Mouse (Mus musculus) gastrocnemius, postnatal 14 days (tissue): ENCODE data around the gene Nsd1. TPM values are rescaled to one million over a fixed set of nuclear protein-coding genes. Genes with fewer than 3 reads are reported as not detected.
A peak's percentile ranks its signal among the peaks of the same experiment; 100 is the strongest.

Experiments
- DNase-seq: peaks from one replicate; pipeline ENCODE4 v3.0.0; 2021; ENCODE audit warnings: mixed read lengths
- intact Hi-C: fragments of 180-260 bp; cut with DNase I; formaldehyde crosslinking; loops from one replicate; pipeline ENCODE4 v1.15.1; 2025; ENCODE audit warnings: low total_unique reads
- total RNA-seq, 2 experiments: library from RNA; stranded (reverse); gene quantifications; 2 replicates each; pipeline ENCODE4 v1.2.3; 2021

The Nsd1 gene
- total RNA-seq, 2 experiments from 2014 or later: 55.6 to 59.2 TPM

- intact Hi-C loops: no loop called here
- DNase-seq: no peak
These were observed 21.1 kb downstream of the Nsd1 start for GRCm38 (mm10) chr13:55230701-55231100.

- intact Hi-C loops: no loop called here
- no peak for DNase-seq
These were observed 33.6 kb downstream of the Nsd1 start for GRCm38 (mm10) chr13:55243205-55243604.

- intact Hi-C loops: no loop called here
- no peak for DNase-seq
These were observed 37.9 kb downstream of the Nsd1 start for GRCm38 (mm10) chr13:55247293-55248030.

GRCm38 (mm10) chr13:55249246-55249645 lies 39.7 kb downstream of the Nsd1 start:
- no peak for DNase-seq
- intact Hi-C loops: no loop called here

DNA sequence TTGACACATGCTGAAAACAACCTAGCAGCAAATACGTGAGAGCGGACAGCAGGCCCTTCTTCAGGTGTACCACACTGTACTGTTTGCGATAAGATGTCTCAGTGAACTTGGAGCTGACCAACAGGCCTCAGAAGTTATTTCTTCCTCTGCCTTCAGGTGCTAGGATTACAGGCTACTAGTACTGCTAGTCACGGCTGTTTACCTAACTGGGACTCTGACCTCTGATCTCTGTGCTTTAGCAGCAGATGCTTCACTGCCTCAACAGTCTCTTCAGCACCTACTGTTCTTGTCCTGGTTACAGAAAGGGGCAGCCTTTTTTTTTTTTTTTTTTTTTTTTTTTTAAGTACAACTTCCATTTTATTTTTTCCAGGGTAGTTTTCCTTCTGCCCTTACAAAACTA lies 43.2 kb downstream of the Nsd1 start:
- DNase-seq: no peak
- intact Hi-C loops: no loop called here

GRCm38 (mm10) chr13:55255052-55255652 lies 45.6 kb downstream of the Nsd1 start:
- intact Hi-C loops: no loop called here
- DNase-seq: no peak

- DNase-seq: no peak
- intact Hi-C loops: no loop called here
These were observed 49.1 kb downstream of the Nsd1 start for GRCm38 (mm10) chr13:55258651-55259050.

DNA sequence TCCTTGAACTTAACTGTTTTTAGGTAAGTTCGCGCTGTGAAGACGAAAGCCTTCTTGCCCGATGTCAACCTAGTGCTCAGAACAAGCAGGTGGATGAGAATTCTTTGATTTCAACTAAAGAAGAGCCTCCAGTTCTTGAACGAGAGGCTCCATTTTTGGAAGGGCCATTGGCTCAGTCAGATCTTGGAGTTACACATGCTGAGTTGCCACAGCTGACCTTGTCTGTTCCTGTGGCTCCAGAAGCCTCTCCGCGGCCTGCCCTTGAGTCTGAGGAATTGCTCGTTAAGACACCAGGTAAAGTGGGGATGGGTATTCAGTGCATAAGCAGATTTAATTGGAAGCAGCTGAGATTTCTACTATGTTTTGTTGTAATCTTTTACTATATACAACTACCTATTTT lies 51.9 kb downstream of the Nsd1 start:
- DNase-seq: no peak
- intact Hi-C loops: no loop called here

GRCm38 (mm10) chr13:55262096-55262495 lies 52.5 kb downstream of the Nsd1 start:
- intact Hi-C loops: no loop called here
- DNase-seq: no peak

- DNase-seq: peak; percentile 3
- intact Hi-C loops: no loop called here
These were observed 67.6 kb downstream of the Nsd1 start for GRCm38 (mm10) chr13:55277203-55277602.

DNA sequence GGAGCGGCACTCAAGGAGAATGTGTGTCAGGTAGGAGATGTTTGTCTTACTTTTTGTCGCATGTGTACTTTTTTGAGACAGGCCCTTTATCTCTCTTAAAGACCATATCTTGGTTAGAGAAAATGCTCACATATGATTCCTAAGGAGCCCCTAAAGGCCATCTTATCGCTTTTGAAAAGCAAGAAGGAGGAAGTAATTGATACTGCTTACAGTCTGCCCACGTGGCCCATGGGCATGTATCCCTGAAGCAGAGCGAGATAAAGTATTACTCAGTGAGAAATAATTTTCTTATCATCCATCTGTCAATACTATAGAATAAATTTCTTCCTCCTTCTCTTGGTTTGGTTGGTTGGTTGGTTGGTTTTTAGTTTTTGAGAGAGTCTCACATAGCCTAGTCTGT lies 68.1 kb downstream of the Nsd1 start:
- DNase-seq: no peak
- intact Hi-C loops: no loop called here

- DNase-seq: no peak
- intact Hi-C loops: no loop called here
These were observed 79.3 kb downstream of the Nsd1 start for GRCm38 (mm10) chr13:55288854-55289253.

GRCm38 (mm10) chr13:55296760-55297159 lies 87.2 kb downstream of the Nsd1 start:
- intact Hi-C loops: no loop called here

GRCm38 (mm10) chr13:55300913-55301312 lies 91.3 kb downstream of the Nsd1 start:
- no peak for DNase-seq
- intact Hi-C loops: no loop called here

More at GRCm38 (mm10) chr13:55296760-55297159, 87.2 kb downstream of the Nsd1 start:
- no peak for DNase-seq

- intact Hi-C loops: no loop called here
- DNase-seq: no peak
These were observed 102.5 kb downstream of the Nsd1 start for GRCm38 (mm10) chr13:55312028-55312630.

- intact Hi-C loops: no loop called here
- DNase-seq: no peak
These were observed 103.5 kb downstream of the Nsd1 start for GRCm38 (mm10) chr13:55313051-55313450.

DNA sequence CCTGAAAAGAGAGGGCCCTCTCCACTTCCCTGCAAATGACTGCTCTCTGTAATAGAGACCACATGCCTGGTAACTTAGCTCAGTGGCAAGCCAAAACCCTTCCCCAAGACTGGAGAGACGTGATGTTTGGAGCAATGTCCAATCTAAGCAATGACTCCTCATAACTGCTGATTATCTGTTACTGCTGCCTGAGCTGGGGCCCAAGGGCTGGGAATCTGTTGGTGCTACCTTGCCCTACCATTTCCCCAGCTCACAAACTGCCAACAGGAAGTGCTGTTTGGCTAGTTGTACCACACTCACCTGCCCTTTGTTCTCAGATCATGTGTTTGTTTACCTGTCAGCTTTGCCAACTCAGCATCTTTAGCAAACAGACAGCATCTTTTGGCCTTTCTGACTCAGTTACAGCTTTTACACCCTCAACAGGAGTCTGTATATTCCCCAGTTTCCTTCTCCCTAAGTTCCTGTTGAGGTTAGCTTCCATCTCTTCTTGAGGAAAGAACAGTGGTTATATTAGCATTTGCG lies 105.4 kb downstream of the Nsd1 start:
- intact Hi-C loops: no loop called here
- no peak for DNase-seq

DNA sequence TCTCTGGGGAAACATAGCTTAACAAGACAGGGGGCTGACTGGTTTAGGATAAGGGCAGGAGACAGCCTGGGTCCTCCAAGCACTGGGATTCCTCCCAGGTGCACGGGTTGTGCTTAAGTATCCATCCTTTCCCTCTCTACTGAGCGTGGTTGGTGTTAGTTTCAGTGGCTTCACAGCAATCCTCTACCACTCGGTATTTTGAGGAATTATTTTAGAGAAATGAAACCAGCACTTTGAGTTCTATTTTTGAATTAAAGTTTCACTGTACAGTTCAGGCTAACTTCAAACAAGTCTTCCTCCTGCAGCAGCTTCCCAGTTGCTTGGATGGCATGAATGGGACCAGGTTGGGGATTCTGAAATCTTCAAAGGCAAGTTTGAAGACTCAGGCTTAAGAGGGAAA lies 108.8 kb downstream of the Nsd1 start:
- no peak for DNase-seq
- intact Hi-C loops: no loop called here

GRCm38 (mm10) chr13:55319931-55320533 lies 110.5 kb downstream of the Nsd1 start, which contains the start of gene Prelid1:
TSS of gene Prelid1 (plus strand) at chr13:55320500.
- intact Hi-C loops: no loop called here
- DNase-seq: no peak

DNA sequence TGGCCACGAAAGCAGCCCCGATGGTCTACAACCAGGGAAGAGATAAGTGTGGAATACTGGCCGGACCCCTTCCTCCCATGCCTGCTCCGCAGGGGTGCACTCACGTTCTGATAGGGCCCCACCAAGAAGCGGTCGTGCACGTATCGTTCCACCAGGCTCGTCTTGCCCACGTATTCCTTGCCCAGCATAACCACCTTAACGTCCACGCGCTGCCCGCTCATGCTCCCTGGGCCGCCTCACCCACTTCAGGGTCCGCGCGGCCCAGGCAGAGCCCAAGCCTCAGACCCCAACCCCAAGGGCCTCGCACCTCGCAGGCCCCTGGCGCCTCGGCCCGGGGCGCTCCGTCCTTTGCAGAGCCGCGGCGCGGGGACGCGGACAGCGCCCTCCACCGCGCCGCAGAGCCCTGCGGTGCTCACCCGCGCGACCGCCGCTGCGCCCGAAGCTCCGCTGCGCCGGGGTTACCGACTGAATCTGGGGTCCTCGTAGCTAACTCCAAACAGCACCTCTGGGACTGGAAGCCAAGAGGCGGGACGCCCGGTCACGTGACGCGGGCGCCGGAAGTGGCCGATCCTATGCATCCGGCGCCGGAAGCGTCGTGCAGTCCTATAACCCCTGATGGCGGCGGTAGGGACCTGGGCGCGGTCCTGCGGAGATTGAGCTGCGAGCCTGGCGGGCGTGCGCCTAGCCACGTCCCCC lies 112.0 kb downstream of the Nsd1 start, which contains the start of gene Rab24:
Gene Rab24, minus strand, starts transcription at position 513 of the 696 bp plus-strand sequence.
- intact Hi-C loops: no loop called here
- peak; percentile 89 for DNase-seq
